Mouse (Mus musculus): ENCODE measurements around the gene Fam102a. TPM values are rescaled to one million over a fixed set of nuclear protein-coding genes. Genes with fewer than 3 reads are reported as not detected.

Fam102a gene
- polyA plus RNA-seq, 1 experiment from 2014 or later: 16.9 TPM

DNA sequence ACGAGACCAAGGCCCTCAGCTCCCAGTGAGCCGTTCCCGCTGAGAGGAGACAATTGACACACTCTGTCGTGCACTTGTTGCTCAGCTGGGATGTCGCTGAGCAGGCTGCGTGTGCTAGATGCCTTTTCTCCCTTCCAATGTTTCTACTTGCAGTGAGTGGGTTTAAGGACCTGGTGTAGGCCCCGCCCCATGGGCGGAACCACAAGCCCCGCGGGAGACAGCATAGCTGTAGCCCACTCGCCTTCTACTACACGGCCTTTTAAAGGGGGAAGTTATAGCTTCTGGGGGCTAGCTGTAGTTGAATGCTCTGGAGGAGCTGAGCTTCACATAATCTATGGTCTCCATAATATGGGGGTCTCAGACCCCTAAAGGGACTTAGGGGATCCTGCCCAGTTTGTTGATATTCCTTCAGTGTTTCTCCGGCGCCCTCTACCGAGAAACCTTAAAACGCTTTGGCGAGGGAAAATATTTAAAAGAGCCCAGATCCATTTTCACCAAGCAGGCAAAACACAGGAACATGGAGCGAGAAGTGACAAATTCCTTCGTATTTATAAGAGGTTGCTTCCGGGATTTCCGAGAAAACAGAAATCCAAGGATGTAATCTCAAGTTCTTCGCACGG, 75.6 kb downstream of the Fam102a start:
- Histone ChIP-seq H3K4me2 (replicated peaks; ENCODE audit: low read depth, low read length) (peak overlapping the region; percentile 52), H3K27ac (ENCODE audit: low read depth, low read length) (no peak overlapping the region), H3K9ac (ENCODE audit: low read depth, low read length) (peak overlapping the region; percentile 48; the same call in 1 of the 2 replicates), H3K36me3 (ENCODE audit: control insufficient read depth, insufficient read depth, low read length) (peaks cover 13% of the 10 kb centered on the region; the same call in 1 of the 2 replicates), H3K4me1 (ENCODE audit: control insufficient read depth, insufficient read depth, low read length) (peaks cover 24% of the 10 kb centered on the region), H3K27me3 (ENCODE audit: control insufficient read depth, insufficient read depth, low read length) (no peaks in the 10 kb centered on the region), H3K9me3 (ENCODE audit: control insufficient read depth, low read length) (no peaks in the 10 kb centered on the region; the same call in 1 of the 2 replicates), H3K4me3 (ENCODE audit: low read length) (peak overlapping the region; percentile 41)
- 20% methylated on average over 23 of the region's 23 CpGs for WGBS
- no peak for ATAC-seq (ENCODE audit: low FRiP score, low TSS enrichment)

DNA sequence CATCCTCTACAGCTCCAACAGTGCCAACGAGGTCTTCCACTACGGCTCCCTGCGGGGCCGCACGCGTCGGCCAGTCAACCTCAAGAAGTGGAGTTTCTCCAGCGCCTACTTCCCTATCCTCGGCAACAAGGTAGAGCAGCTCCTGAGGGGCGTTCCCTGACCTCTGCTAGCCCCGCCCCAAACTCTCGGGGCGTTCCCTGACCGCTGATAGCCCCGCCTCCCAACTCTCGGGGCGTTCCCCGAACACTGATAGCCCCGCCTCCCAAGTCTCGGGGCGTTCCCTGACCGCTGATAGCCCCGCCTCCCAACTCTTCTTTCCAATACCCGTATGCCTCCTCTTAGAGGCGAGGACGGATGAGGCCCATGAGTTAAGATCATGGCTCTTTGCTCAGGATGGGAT, 77.1 kb downstream of the Fam102a start:
- no peak overlapping the region for H3K4me3 ChIP-seq (ENCODE audit: low read length)
- H3K4me1 ChIP-seq (ENCODE audit: control insufficient read depth, insufficient read depth, low read length): peaks cover 24% of the 10 kb centered on the region
- H3K4me2 ChIP-seq (replicated peaks; ENCODE audit: low read depth, low read length): no peak overlapping the region
- H3K9ac ChIP-seq (ENCODE audit: low read depth, low read length): no peak overlapping the region
- WGBS: 69% methylated on average over 26 of the region's 26 CpGs
- ATAC-seq (ENCODE audit: low FRiP score, low TSS enrichment): no peak
- no peaks in the 10 kb centered on the region for H3K27me3 ChIP-seq (ENCODE audit: control insufficient read depth, insufficient read depth, low read length)
- no peaks in the 10 kb centered on the region; the same call in 1 of the 2 replicates for H3K9me3 ChIP-seq (ENCODE audit: control insufficient read depth, low read length)
- H3K27ac ChIP-seq (ENCODE audit: low read depth, low read length): no peak overlapping the region
- peaks cover 20% of the 10 kb centered on the region; the same call in 1 of the 2 replicates for H3K36me3 ChIP-seq (ENCODE audit: control insufficient read depth, insufficient read depth, low read length)

DNA sequence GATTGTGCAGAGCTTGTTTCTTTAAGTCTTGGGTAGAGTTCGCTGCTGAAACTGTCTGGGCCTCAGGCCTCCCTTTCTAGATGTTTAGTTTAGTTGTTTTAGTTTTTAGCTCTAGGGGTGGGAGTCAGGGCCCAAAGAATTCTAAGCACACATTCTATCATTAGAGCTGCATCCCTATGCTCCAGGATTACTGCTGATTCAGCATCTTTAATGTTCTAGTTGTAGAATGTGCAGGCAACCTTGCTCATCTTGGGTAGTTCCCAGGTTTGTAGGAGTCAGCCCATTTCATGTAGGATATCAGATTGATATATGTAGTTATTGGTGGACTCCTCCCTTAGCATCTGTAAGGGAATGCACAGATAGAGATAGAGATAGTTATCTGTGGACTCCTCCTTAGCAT, 82.0 kb downstream of the Fam102a start:
- no peak overlapping the region for H3K4me3 ChIP-seq (ENCODE audit: low read length)
- H3K9me3 ChIP-seq (ENCODE audit: control insufficient read depth, low read length): peaks cover 3% of the 10 kb centered on the region; the same call in 1 of the 2 replicates
- H3K36me3 ChIP-seq (ENCODE audit: control insufficient read depth, insufficient read depth, low read length): peaks cover 23% of the 10 kb centered on the region; the same call in 1 of the 2 replicates
- no peak for ATAC-seq (ENCODE audit: low FRiP score, low TSS enrichment)
- H3K27ac ChIP-seq (ENCODE audit: low read depth, low read length): no peak overlapping the region
- H3K9ac ChIP-seq (ENCODE audit: low read depth, low read length): no peak overlapping the region
- H3K4me1 ChIP-seq (ENCODE audit: control insufficient read depth, insufficient read depth, low read length): peaks cover 30% of the 10 kb centered on the region
- WGBS: 89% methylated on average over 1 of the region's 1 CpGs
- H3K27me3 ChIP-seq (ENCODE audit: control insufficient read depth, insufficient read depth, low read length): no peaks in the 10 kb centered on the region
- H3K4me2 ChIP-seq (replicated peaks; ENCODE audit: low read depth, low read length): no peak overlapping the region

GRCm38 (mm10) chr2:32617601-32618000, 82.5 kb downstream of the Fam102a start:
- H3K9me3 ChIP-seq (ENCODE audit: control insufficient read depth, low read length): peaks cover 3% of the 10 kb centered on the region; the same call in 1 of the 2 replicates
- no peak overlapping the region for H3K4me2 ChIP-seq (replicated peaks; ENCODE audit: low read depth, low read length)
- 95% methylated on average over 4 of the region's 4 CpGs for WGBS
- no peak for ATAC-seq (ENCODE audit: low FRiP score, low TSS enrichment)
- no peak overlapping the region for H3K27ac ChIP-seq (ENCODE audit: low read depth, low read length)
- no peaks in the 10 kb centered on the region for H3K27me3 ChIP-seq (ENCODE audit: control insufficient read depth, insufficient read depth, low read length)
- peaks cover 30% of the 10 kb centered on the region for H3K4me1 ChIP-seq (ENCODE audit: control insufficient read depth, insufficient read depth, low read length)
- peaks cover 20% of the 10 kb centered on the region; the same call in 1 of the 2 replicates for H3K36me3 ChIP-seq (ENCODE audit: control insufficient read depth, insufficient read depth, low read length)
- H3K9ac ChIP-seq (ENCODE audit: low read depth, low read length): no peak overlapping the region
- no peak overlapping the region for H3K4me3 ChIP-seq (ENCODE audit: low read length)

- H3K27ac ChIP-seq (ENCODE audit: low read depth, low read length): no peak overlapping the region
- no peak overlapping the region for H3K9ac ChIP-seq (ENCODE audit: low read depth, low read length)
- H3K27me3 ChIP-seq (ENCODE audit: control insufficient read depth, insufficient read depth, low read length): no peaks in the 10 kb centered on the region
- no peak overlapping the region for H3K4me2 ChIP-seq (replicated peaks; ENCODE audit: low read depth, low read length)
- H3K4me3 ChIP-seq (ENCODE audit: low read length): no peak overlapping the region
- ATAC-seq (ENCODE audit: low FRiP score, low TSS enrichment): no peak
- WGBS: 67% methylated on average over 9 of the region's 9 CpGs
- H3K9me3 ChIP-seq (ENCODE audit: control insufficient read depth, low read length): peaks cover 3% of the 10 kb centered on the region; the same call in 1 of the 2 replicates
- peaks cover 30% of the 10 kb centered on the region for H3K4me1 ChIP-seq (ENCODE audit: control insufficient read depth, insufficient read depth, low read length)
- H3K36me3 ChIP-seq (ENCODE audit: control insufficient read depth, insufficient read depth, low read length): peaks cover 20% of the 10 kb centered on the region; the same call in 1 of the 2 replicates
Measured at GRCm38 (mm10) chr2:32618051-32618450, 82.9 kb downstream of the Fam102a start.

Other genes starting within 250 kb of the Fam102a start
- gene Golga2, start 247.9 kb upstream of the Fam102a start, polyA plus RNA-seq (2014; fragmentation: Nextera tagmentation; extraction: Ambion mirVana): 12.4 and 21.3 TPM in 2 replicates
- gene Swi5, start 247.3 kb upstream of the Fam102a start, polyA plus RNA-seq (2014; fragmentation: Nextera tagmentation; extraction: Ambion mirVana): 142 and 529 TPM in 2 replicates
- 36.2 and 50.3 TPM in 2 replicates for gene Ciz1, start 183.0 kb upstream of the Fam102a start, polyA plus RNA-seq (2014; fragmentation: Nextera tagmentation; extraction: Ambion mirVana)
- 8.4 and 11.5 TPM in 2 replicates for gene Dnm1, start 182.0 kb upstream of the Fam102a start, polyA plus RNA-seq (2014; fragmentation: Nextera tagmentation; extraction: Ambion mirVana)
- 50.1 and 52.0 TPM in 2 replicates for gene 1110008P14Rik, start 153.4 kb upstream of the Fam102a start, polyA plus RNA-seq (2014; fragmentation: Nextera tagmentation; extraction: Ambion mirVana)
- gene Lcn2, start 147.1 kb upstream of the Fam102a start, polyA plus RNA-seq (2014; fragmentation: Nextera tagmentation; extraction: Ambion mirVana): 1.6 and 1.7 TPM in 2 replicates
- gene Ptges2, start 139.4 kb upstream of the Fam102a start, polyA plus RNA-seq (2014; fragmentation: Nextera tagmentation; extraction: Ambion mirVana): 32.2 and 36.4 TPM in 2 replicates
- 6.4 and 6.8 TPM in 2 replicates for gene Naif1, start 84.9 kb upstream of the Fam102a start, polyA plus RNA-seq (2014; fragmentation: Nextera tagmentation; extraction: Ambion mirVana)
- 10.7 and 14.8 TPM in 2 replicates for gene Slc25a25, start 83.9 kb upstream of the Fam102a start, polyA plus RNA-seq (2014; fragmentation: Nextera tagmentation; extraction: Ambion mirVana)
- gene Dpm2, start 35.5 kb downstream of the Fam102a start, polyA plus RNA-seq (2014; fragmentation: Nextera tagmentation; extraction: Ambion mirVana): 105 and 126 TPM in 2 replicates
- 1.8 and 2.3 TPM in 2 replicates for gene Pip5kl1, start 39.5 kb downstream of the Fam102a start, polyA plus RNA-seq (2014; fragmentation: Nextera tagmentation; extraction: Ambion mirVana)
- gene 9430097D07Rik, start 40.4 kb downstream of the Fam102a start, polyA plus RNA-seq (2014; fragmentation: Nextera tagmentation; extraction: Ambion mirVana): 0.14 TPM in 1 of 2 replicates, not detected in the other
- 15.6 and 20.0 TPM in 2 replicates for gene St6galnac4, start 51.8 kb downstream of the Fam102a start, polyA plus RNA-seq (2014; fragmentation: Nextera tagmentation; extraction: Ambion mirVana)
- 7.0 and 8.7 TPM in 2 replicates for gene St6galnac6, start 64.4 kb downstream of the Fam102a start, polyA plus RNA-seq (2014; fragmentation: Nextera tagmentation; extraction: Ambion mirVana)
- 22.1 and 25.5 TPM in 2 replicates for gene Ak1, start 86.4 kb downstream of the Fam102a start, polyA plus RNA-seq (2014; fragmentation: Nextera tagmentation; extraction: Ambion mirVana)
- gene Eng, start 111.3 kb downstream of the Fam102a start, polyA plus RNA-seq (2014; fragmentation: Nextera tagmentation; extraction: Ambion mirVana): 34.1 and 55.9 TPM in 2 replicates
- gene Fpgs, start 168.8 kb downstream of the Fam102a start, polyA plus RNA-seq (2014; fragmentation: Nextera tagmentation; extraction: Ambion mirVana): 27.1 and 33.2 TPM in 2 replicates
- gene Cdk9, start 177.7 kb downstream of the Fam102a start, polyA plus RNA-seq (2014; fragmentation: Nextera tagmentation; extraction: Ambion mirVana): 105 and 106 TPM in 2 replicates
- gene Sh2d3c, start 185.7 kb downstream of the Fam102a start, polyA plus RNA-seq (2014; fragmentation: Nextera tagmentation; extraction: Ambion mirVana): 19.8 and 25.4 TPM in 2 replicates
- gene 6330409D20Rik, start 205.7 kb downstream of the Fam102a start, polyA plus RNA-seq (2014; fragmentation: Nextera tagmentation; extraction: Ambion mirVana): not detected in 2 replicates
- 75.6 and 76.8 TPM in 2 replicates for gene Tor2a, start 221.9 kb downstream of the Fam102a start, polyA plus RNA-seq (2014; fragmentation: Nextera tagmentation; extraction: Ambion mirVana)
- 0.30 TPM in 1 of 2 replicates, not detected in the other for gene Ttc16, start 240.3 kb downstream of the Fam102a start, polyA plus RNA-seq (2014; fragmentation: Nextera tagmentation; extraction: Ambion mirVana)
- gene Ptrh1, start 240.5 kb downstream of the Fam102a start, polyA plus RNA-seq (2014; fragmentation: Nextera tagmentation; extraction: Ambion mirVana): 3.3 and 5.8 TPM in 2 replicates
- 0.11 and 0.39 TPM in 2 replicates for gene Cfap157, start 249.1 kb downstream of the Fam102a start, polyA plus RNA-seq (2014; fragmentation: Nextera tagmentation; extraction: Ambion mirVana)